Mouse (Mus musculus): ENCODE results near the gene Satb2. TPM values are rescaled to one million over a fixed set of nuclear protein-coding genes. Genes with fewer than 3 reads are reported as not detected.

Satb2 gene
- polyA plus RNA-seq, 1 experiment: 0.16 TPM

DNA sequence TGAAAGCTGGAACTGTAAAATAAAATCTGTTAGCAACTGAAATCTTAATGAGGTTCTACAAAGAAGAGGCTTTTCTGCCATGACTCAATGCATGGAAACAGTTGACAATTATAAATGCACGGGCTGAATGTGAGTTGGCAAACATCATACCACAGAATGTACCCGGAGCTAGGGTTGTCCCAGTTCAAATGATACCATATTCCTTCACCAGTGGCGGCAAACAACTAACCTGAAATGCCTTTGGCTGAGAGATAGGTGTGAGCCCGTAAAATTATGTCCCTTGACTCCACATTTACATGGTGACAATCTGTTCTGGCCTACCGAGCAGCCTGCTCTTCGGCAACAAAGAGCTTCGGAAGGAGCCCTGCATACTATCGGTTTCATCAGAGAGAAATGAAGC lies 58.0 kb downstream of the Satb2 start:
- no peaks in the 10 kb centered on the region for H3K4me1 ChIP-seq (replicated peaks; ENCODE audit: control insufficient read depth, insufficient read depth, low read length)

DNA sequence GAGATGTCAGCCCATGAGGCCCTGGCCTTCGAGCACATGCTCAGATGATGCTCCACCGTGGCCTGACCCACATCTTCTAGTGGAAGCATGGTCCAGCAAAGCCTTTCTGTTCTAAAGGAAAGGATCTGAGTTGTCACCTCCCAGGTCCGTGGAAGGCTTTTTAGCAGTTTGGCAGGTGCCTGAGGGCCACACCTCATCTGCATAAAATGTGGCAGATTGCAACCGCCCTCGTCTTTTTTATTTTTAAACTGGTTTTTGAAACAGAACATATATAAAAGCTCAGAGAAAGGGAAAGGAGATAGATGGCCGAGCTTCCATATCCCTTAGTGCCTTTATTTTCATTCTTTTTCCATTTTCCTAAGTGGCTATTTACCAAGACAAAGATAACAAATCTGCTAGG lies 64.2 kb downstream of the Satb2 start:
- WGBS: 91% methylated on average over 6 of the region's 6 CpGs
- no peak overlapping the region for H3K27ac ChIP-seq (ENCODE audit: control insufficient read depth, insufficient read depth, low read length)
- DNase-seq: no peak
- H3K4me3 ChIP-seq (ENCODE audit: control insufficient read depth, insufficient read depth, low read length): no peak overlapping the region
- no peaks in the 10 kb centered on the region for H3K27me3 ChIP-seq (ENCODE audit: control insufficient read depth, insufficient read depth, low read length)
- no peak for TF ChIP-seq CTCF (IDR thresholded peaks at IDR 0.05; ENCODE audit: borderline replicate concordance, control insufficient read depth, extremely low read depth, insufficient read depth, low read length, poor library complexity)
- TF ChIP-seq POLR2A (IDR thresholded peaks at IDR 0.05; ENCODE audit: control insufficient read depth, extremely low read depth, insufficient read depth, low read length, poor library complexity): no peak
- H3K36me3 ChIP-seq (ENCODE audit: control insufficient read depth, insufficient read depth, low read length): no peaks in the 10 kb centered on the region
- no peaks in the 10 kb centered on the region for H3K4me1 ChIP-seq (replicated peaks; ENCODE audit: control insufficient read depth, insufficient read depth, low read length)

More for the DNA sequence above, 58.0 kb downstream of the Satb2 start:
- Histone ChIP-seq H3K36me3 (ENCODE audit: control insufficient read depth, insufficient read depth, low read length) (no peaks in the 10 kb centered on the region), H3K27me3 (ENCODE audit: control insufficient read depth, insufficient read depth, low read length) (no peaks in the 10 kb centered on the region), H3K4me3 (ENCODE audit: control insufficient read depth, insufficient read depth, low read length) (no peak overlapping the region), H3K27ac (ENCODE audit: control insufficient read depth, insufficient read depth, low read length) (no peak overlapping the region)
- DNase-seq: no peak
- TF ChIP-seq CTCF (IDR thresholded peaks at IDR 0.05; ENCODE audit: borderline replicate concordance, control insufficient read depth, extremely low read depth, insufficient read depth, low read length, poor library complexity) (no peak), POLR2A (IDR thresholded peaks at IDR 0.05; ENCODE audit: control insufficient read depth, extremely low read depth, insufficient read depth, low read length, poor library complexity) (no peak)
- WGBS: 95% methylated on average over 8 of the region's 8 CpGs

DNA sequence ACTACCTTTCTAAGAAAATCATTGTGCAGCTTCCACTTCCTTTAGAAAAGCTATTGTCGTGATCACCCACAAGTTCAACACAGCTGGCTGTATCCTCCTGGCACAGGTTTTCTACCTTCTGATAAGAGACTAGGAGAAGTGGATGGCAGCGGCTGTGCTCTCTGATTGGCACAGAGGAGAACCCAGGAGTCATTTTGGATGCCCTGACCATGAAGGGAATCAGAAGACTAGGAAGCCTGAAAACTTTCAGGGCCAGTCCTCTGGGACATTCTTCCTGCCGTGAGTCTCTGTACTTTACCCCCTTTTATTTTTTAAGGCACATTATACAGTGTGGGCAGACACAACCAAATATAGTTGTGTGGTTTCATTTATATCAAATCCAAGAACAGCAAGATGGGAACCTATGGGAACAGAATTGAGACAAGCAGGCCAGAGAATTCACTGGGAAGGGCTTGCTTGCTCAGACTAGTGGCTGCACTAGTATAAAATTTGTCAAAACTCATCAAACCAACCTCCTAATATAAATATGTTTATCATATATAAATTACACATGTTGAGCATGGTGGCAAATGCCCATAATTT lies 77.7 kb downstream of the Satb2 start:
- WGBS: 78% methylated on average over 3 of the region's 3 CpGs
- TF ChIP-seq CTCF (IDR thresholded peaks at IDR 0.05; ENCODE audit: borderline replicate concordance, control insufficient read depth, extremely low read depth, insufficient read depth, low read length, poor library complexity) (no peak), POLR2A (IDR thresholded peaks at IDR 0.05; ENCODE audit: control insufficient read depth, extremely low read depth, insufficient read depth, low read length, poor library complexity) (no peak)
- Histone ChIP-seq H3K4me1 (replicated peaks; ENCODE audit: control insufficient read depth, insufficient read depth, low read length) (no peaks in the 10 kb centered on the region), H3K27ac (ENCODE audit: control insufficient read depth, insufficient read depth, low read length) (no peak overlapping the region), H3K36me3 (ENCODE audit: control insufficient read depth, insufficient read depth, low read length) (no peaks in the 10 kb centered on the region), H3K27me3 (ENCODE audit: control insufficient read depth, insufficient read depth, low read length) (no peaks in the 10 kb centered on the region), H3K4me3 (ENCODE audit: control insufficient read depth, insufficient read depth, low read length) (no peak overlapping the region)
- no peak for DNase-seq

DNA sequence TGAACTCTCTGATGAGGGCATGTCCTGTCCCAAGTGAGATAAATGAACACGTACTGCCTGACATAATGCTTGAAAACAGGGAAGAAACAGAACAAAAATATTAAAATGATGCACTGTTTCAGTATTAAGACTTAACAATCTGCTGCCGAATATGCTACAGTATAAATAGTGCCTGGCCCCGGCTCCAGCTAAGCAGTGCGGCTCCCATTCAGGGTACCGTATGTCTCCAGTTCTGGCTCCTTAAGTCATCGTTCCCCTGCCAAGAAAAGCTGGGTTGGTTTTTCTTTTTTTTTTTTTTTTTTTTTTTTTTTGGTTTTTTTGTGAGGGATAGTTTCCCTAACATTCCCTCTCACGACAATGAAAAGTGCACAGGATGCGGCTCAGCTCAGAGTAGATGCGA lies 78.3 kb downstream of the Satb2 start:
- Histone ChIP-seq H3K27ac (ENCODE audit: control insufficient read depth, insufficient read depth, low read length) (no peak overlapping the region), H3K36me3 (ENCODE audit: control insufficient read depth, insufficient read depth, low read length) (no peaks in the 10 kb centered on the region), H3K4me1 (replicated peaks; ENCODE audit: control insufficient read depth, insufficient read depth, low read length) (no peaks in the 10 kb centered on the region), H3K27me3 (ENCODE audit: control insufficient read depth, insufficient read depth, low read length) (no peaks in the 10 kb centered on the region), H3K4me3 (ENCODE audit: control insufficient read depth, insufficient read depth, low read length) (no peak overlapping the region)
- no peak for TF ChIP-seq POLR2A (IDR thresholded peaks at IDR 0.05; ENCODE audit: control insufficient read depth, extremely low read depth, insufficient read depth, low read length, poor library complexity)
- no peak for TF ChIP-seq CTCF (IDR thresholded peaks at IDR 0.05; ENCODE audit: borderline replicate concordance, control insufficient read depth, extremely low read depth, insufficient read depth, low read length, poor library complexity)
- 95% methylated on average over 9 of the region's 9 CpGs for WGBS
- DNase-seq: no peak

DNA sequence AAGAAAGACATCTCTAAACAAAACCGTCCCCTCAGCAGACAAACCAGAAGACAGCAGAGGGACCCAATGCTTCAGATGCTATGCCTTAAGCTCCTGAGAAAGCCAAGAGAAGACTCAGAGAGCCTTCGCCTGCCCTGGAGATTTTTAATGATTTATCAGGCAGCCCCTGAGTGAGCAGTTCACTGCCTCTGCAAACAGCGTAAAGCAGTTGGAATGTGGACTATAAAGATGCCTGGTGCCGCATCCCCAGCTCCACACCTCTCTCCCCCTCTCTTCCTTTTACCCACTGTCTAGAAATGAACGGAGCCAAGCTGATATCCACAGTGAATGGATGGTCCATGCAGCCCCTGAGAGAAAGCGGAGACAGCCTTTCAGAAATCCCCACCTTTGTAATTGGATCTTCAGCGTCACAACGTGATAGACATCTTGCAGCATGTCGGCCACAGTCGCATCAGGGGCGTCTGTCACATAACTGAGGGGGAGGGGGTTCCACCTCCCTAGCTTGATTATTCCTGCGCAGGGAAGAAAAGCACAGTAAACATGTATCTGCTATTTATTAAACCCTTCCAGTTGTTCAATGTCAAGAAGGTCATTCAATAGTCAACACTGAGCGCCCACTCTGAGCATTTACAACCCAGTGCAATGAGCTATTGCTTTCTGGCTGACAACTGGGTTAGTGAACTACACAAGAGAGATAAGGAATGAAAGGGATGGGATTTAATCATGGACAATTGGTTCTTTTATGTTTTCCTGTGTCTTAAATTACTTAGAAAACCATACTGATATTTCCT lies 79.6 kb downstream of the Satb2 start:
- WGBS: 94% methylated on average over 13 of the region's 13 CpGs
- no peaks in the 10 kb centered on the region for H3K4me1 ChIP-seq (replicated peaks; ENCODE audit: control insufficient read depth, insufficient read depth, low read length)
- H3K4me3 ChIP-seq (ENCODE audit: control insufficient read depth, insufficient read depth, low read length): no peak overlapping the region

DNA sequence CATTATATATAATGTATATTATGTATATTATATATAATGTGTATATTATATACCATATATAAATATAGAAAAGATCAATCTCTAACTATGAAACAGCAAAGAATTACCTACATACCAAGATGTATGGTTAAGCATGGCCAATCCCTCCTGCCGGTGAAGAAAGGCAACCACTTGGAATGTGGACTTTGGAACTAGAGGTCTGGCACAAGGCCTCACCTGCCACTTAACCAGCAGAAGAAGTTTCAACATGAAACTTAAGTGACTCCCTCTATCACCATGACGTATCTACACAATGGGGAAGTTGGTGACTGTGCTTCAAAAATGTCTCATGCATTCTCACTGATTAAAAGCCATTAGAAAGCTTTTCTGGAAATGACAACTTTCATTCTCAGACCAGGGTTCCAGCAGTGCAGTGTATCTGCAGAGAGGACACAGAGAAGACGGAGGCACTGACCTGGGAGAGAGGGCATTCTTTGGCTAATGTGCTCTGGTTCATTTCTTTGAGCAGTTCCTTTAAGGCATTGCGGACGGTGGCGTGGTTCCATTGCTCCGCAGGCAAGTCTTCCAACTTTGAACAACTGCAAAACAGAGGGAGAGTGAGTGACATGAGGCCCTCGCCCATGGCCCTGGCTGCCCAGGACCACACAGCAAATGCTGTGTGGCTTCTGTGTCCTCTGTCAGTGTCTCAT lies 80.8 kb downstream of the Satb2 start:
- no peaks in the 10 kb centered on the region for H3K36me3 ChIP-seq (ENCODE audit: control insufficient read depth, insufficient read depth, low read length)
- no peaks in the 10 kb centered on the region for H3K4me1 ChIP-seq (replicated peaks; ENCODE audit: control insufficient read depth, insufficient read depth, low read length)
- H3K27ac ChIP-seq (ENCODE audit: control insufficient read depth, insufficient read depth, low read length): no peak overlapping the region
- H3K4me3 ChIP-seq (ENCODE audit: control insufficient read depth, insufficient read depth, low read length): no peak overlapping the region
- no peaks in the 10 kb centered on the region for H3K27me3 ChIP-seq (ENCODE audit: control insufficient read depth, insufficient read depth, low read length)
- TF ChIP-seq POLR2A (IDR thresholded peaks at IDR 0.05; ENCODE audit: control insufficient read depth, extremely low read depth, insufficient read depth, low read length, poor library complexity) (no peak), CTCF (IDR thresholded peaks at IDR 0.05; ENCODE audit: borderline replicate concordance, control insufficient read depth, extremely low read depth, insufficient read depth, low read length, poor library complexity) (no peak)
- 92% methylated on average over 8 of the region's 8 CpGs for WGBS
- no peak for DNase-seq

More for the DNA sequence above, 79.6 kb downstream of the Satb2 start:
- no peak for DNase-seq
- H3K27me3 ChIP-seq (ENCODE audit: control insufficient read depth, insufficient read depth, low read length): no peaks in the 10 kb centered on the region
- no peaks in the 10 kb centered on the region for H3K36me3 ChIP-seq (ENCODE audit: control insufficient read depth, insufficient read depth, low read length)
- TF ChIP-seq CTCF (IDR thresholded peaks at IDR 0.05; ENCODE audit: borderline replicate concordance, control insufficient read depth, extremely low read depth, insufficient read depth, low read length, poor library complexity) (no peak), POLR2A (IDR thresholded peaks at IDR 0.05; ENCODE audit: control insufficient read depth, extremely low read depth, insufficient read depth, low read length, poor library complexity) (no peak)
- H3K27ac ChIP-seq (ENCODE audit: control insufficient read depth, insufficient read depth, low read length): no peak overlapping the region
